ENCODE assay signal across 13 mouse cellular contexts in genomic region chr10:12827778-12828177, GRCm38 (mm10). TPM values are rescaled to one million over a fixed set of nuclear protein-coding genes. Genes with fewer than 3 reads are reported as not detected.
DNase-seq lines count a peak whose midpoint lies in the region; ATAC-seq and TF ChIP-seq lines count a peak whose summit lies in the region.
"Had no signal": no experiment of that assay in that cellular context is flagged by ENCODE, and none has a peak within 500 bp of the region (broad histone marks: within the 10 kb centered on the region; RNA-seq: fewer than 3 reads in every experiment).

No protein-coding gene starts in this region.

- intact Hi-C loops in heart, postnatal 10 days (cut with DNase I) = no loop called here

- no peak overlapping the region for H3K4me3 ChIP-seq in heart, postnatal 0 days (ENCODE audit: low read depth, low read length)
- H3K4me3 ChIP-seq in lung, postnatal 0 days (ENCODE audit: low read depth, low read length) = no peak overlapping the region
- H3K4me3 ChIP-seq in stomach, postnatal 0 days (ENCODE audit: low read depth, low read length) = no peak overlapping the region
- no peak overlapping the region for H3K4me3 ChIP-seq in forebrain, embryonic 16.5 days (replicated peaks; ENCODE audit: low read length)
- H3K4me3 ChIP-seq: heart, embryonic 10.5 days had no signal

- TF ChIP-seq CTCF in heart, postnatal 0 days (IDR thresholded peaks at IDR 0.05; ENCODE audit: low read depth) = no peak
- no peak for TF ChIP-seq CTCF in lung, postnatal 0 days (IDR thresholded peaks at IDR 0.05)
- no peak for TF ChIP-seq CTCF in stomach, postnatal 0 days (IDR thresholded peaks at IDR 0.05; ENCODE audit: low read depth)

- no peaks in the 10 kb centered on the region for H3K9me3 ChIP-seq in heart, postnatal 0 days (replicated peaks; ENCODE audit: control insufficient read depth, low read length)
- H3K9me3 ChIP-seq in lung, postnatal 0 days (ENCODE audit: low read length) = no peaks in the 10 kb centered on the region
- H3K9me3 ChIP-seq in stomach, postnatal 0 days (ENCODE audit: control insufficient read depth, low read length) = no peaks in the 10 kb centered on the region
- H3K9me3 ChIP-seq in forebrain, embryonic 16.5 days (ENCODE audit: control insufficient read depth, low read length) = no peaks in the 10 kb centered on the region
- H3K9me3 ChIP-seq: heart, embryonic 10.5 days had no signal

- H3K27me3 ChIP-seq in heart, postnatal 0 days (ENCODE audit: control insufficient read depth, insufficient read depth, low read length) = no peaks in the 10 kb centered on the region
- H3K27me3 ChIP-seq in lung, postnatal 0 days (replicated peaks; ENCODE audit: insufficient read depth, low read length) = no peaks in the 10 kb centered on the region
- no peaks in the 10 kb centered on the region for H3K27me3 ChIP-seq in stomach, postnatal 0 days (ENCODE audit: control insufficient read depth, insufficient read depth, low read length)
- no peaks in the 10 kb centered on the region for H3K27me3 ChIP-seq in forebrain, embryonic 16.5 days (replicated peaks; ENCODE audit: control insufficient read depth, insufficient read depth, low read length)

- H3K27ac ChIP-seq in heart, postnatal 0 days (ENCODE audit: low read depth) = peak overlapping the region; percentile 43; the same call in 1 of the 2 replicates
- H3K27ac ChIP-seq in lung, postnatal 0 days (ENCODE audit: low read length) = peak overlapping the region; percentile 75; the same call in 1 of the 2 replicates
- H3K27ac ChIP-seq in stomach, postnatal 0 days (replicated peaks) = peak overlapping the region; percentile 81; the same call in 1 of the 2 replicates
- no peak overlapping the region for H3K27ac ChIP-seq in forebrain, embryonic 16.5 days (ENCODE audit: low read length)
- H3K27ac ChIP-seq: macrophage had no signal

- 11% methylated on average over 4 of the region's 4 CpGs for WGBS in heart, postnatal 0 days
- WGBS in lung, postnatal 0 days = 17% methylated on average over 4 of the region's 4 CpGs
- 38% methylated on average over 4 of the region's 4 CpGs for WGBS in stomach, postnatal 0 days
- WGBS in forebrain, embryonic 16.5 days = 85% methylated on average over 4 of the region's 4 CpGs

- no peak for TF ChIP-seq EP300 in heart, postnatal 0 days (IDR thresholded peaks at IDR 0.05; ENCODE audit: low read depth)
- TF ChIP-seq EP300 in lung, postnatal 0 days (IDR thresholded peaks at IDR 0.05) = no peak
- TF ChIP-seq EP300 in stomach, postnatal 0 days (optimal IDR thresholded peaks at IDR 0.05) = no peak

- ATAC-seq in heart, postnatal 0 days (ENCODE audit: insufficient read depth, low read depth) = peak; percentile 56; the same call in 1 of the 2 replicates
- no peak for ATAC-seq in lung, postnatal 0 days
- ATAC-seq in stomach, postnatal 0 days (ENCODE audit: low FRiP score, low TSS enrichment) = no peak
- ATAC-seq in forebrain, embryonic 16.5 days = no peak
- ATAC-seq: forebrain, embryonic 14.5 days had no signal

- no peak overlapping the region for H3K9ac ChIP-seq in heart, postnatal 0 days (replicated peaks; ENCODE audit: low read depth, low read length)
- no peak overlapping the region for H3K9ac ChIP-seq in lung, postnatal 0 days (replicated peaks; ENCODE audit: low read depth)
- no peak overlapping the region for H3K9ac ChIP-seq in stomach, postnatal 0 days (ENCODE audit: low read length)
- no peak overlapping the region for H3K9ac ChIP-seq in forebrain, embryonic 16.5 days (replicated peaks; ENCODE audit: low read depth, low read length)

- peaks cover 41% of the 10 kb centered on the region for H3K4me1 ChIP-seq in heart, postnatal 0 days (ENCODE audit: control insufficient read depth, insufficient read depth)
- H3K4me1 ChIP-seq in lung, postnatal 0 days (ENCODE audit: insufficient read depth, low read depth, low read length) = peaks cover 37% of the 10 kb centered on the region
- H3K4me1 ChIP-seq in stomach, postnatal 0 days (replicated peaks; ENCODE audit: control insufficient read depth, insufficient read depth) = peaks cover 5% of the 10 kb centered on the region; the same call in 1 of the 2 replicates
- peaks cover 2% of the 10 kb centered on the region; the same call in 1 of the 2 replicates for H3K4me1 ChIP-seq in forebrain, embryonic 16.5 days (replicated peaks; ENCODE audit: control insufficient read depth, insufficient read depth, low read length)

- H3K4me2 ChIP-seq in heart, postnatal 0 days (ENCODE audit: low read depth, low read length) = no peak overlapping the region
- no peak overlapping the region for H3K4me2 ChIP-seq in lung, postnatal 0 days (replicated peaks; ENCODE audit: low read depth, low read length)
- H3K4me2 ChIP-seq in stomach, postnatal 0 days (replicated peaks; ENCODE audit: low read depth) = no peak overlapping the region
- H3K4me2 ChIP-seq in forebrain, embryonic 16.5 days (ENCODE audit: low read length) = no peak overlapping the region

- H3K36me3 ChIP-seq in heart, postnatal 0 days (replicated peaks; ENCODE audit: control insufficient read depth, insufficient read depth, low read length) = no peaks in the 10 kb centered on the region
- no peaks in the 10 kb centered on the region for H3K36me3 ChIP-seq in lung, postnatal 0 days (ENCODE audit: insufficient read depth, low read length)
- no peaks in the 10 kb centered on the region for H3K36me3 ChIP-seq in stomach, postnatal 0 days (ENCODE audit: control insufficient read depth, insufficient read depth, low read length)
- H3K36me3 ChIP-seq in forebrain, embryonic 16.5 days (ENCODE audit: control insufficient read depth, insufficient read depth) = no peaks in the 10 kb centered on the region
- H3K36me3 ChIP-seq: heart, embryonic 10.5 days had no signal

- DNase-seq in cerebellum, adult 9-10 months = peak; percentile 57
- DNase-seq in cerebellum, postnatal 36 days = no peak
- DNase-seq in heart, postnatal 0 days (ENCODE audit: low spot score) = no peak
- DNase-seq in heart, postnatal 10 days = no peak
- DNase-seq in lung, postnatal 0 days (ENCODE audit: low spot score) = no peak
- DNase-seq in lung, postnatal 4 days = no peak
- no peak for DNase-seq in stomach, postnatal 0 days (ENCODE audit: low spot score)
- DNase-seq: midbrain, embryonic 14.5 days; thymus, postnatal 25 days had no signal

RNA-seq across cellular contexts. Expression of gene Utrn, which starts 41.4 kb away (rescaled TPM):
- total RNA-seq in heart, postnatal 0 days (2014; rRNA removed; ENCODE audit: low replicate concordance) = 50.3 and 61.6 TPM in 2 replicates
- 47.3 and 48.4 TPM in 2 replicates for polyA plus RNA-seq in heart, postnatal 0 days (2015; fragmentation: Nextera tagmentation; extraction: Ambion mirVana)
- total RNA-seq in heart, postnatal 10 days (2021) = 10 to 100 TPM; 77.6 to 80.3 TPM
- polyA plus RNA-seq in lung, postnatal 0 days (2015; fragmentation: Nextera tagmentation; extraction: Ambion mirVana) = 88.4 and 107 TPM in 2 replicates
- 33.8 and 40.4 TPM in 2 replicates for polyA plus RNA-seq in stomach, postnatal 0 days (2015; fragmentation: Nextera tagmentation; extraction: Ambion mirVana)
- polyA plus RNA-seq in forebrain, embryonic 16.5 days (2015; fragmentation: Nextera tagmentation; extraction: Ambion mirVana) = 18.8 and 20.3 TPM in 2 replicates
